Mouse (Mus musculus) liver, embryonic 14.5 days (tissue): ENCODE measurements around the gene Chchd10.
A peak's percentile ranks its signal among the peaks of the same experiment; 100 is the strongest.

ENCODE experiments used
- CTCF ChIP-seq: IDR thresholded peaks from 2 replicates; pipeline ENCODE4 v1.5.1; 2016; ENCODE audit warnings: antibody characterized with exemption, low read depth, control low read depth
- EP300 ChIP-seq: IDR thresholded peaks from 2 replicates; pipeline ENCODE4 v1.6.1; 2016; ENCODE audit warnings: antibody characterized with exemption, low read depth

GRCm38 (mm10) chr10:75940520-75940919 lies 7.6 kb downstream of the Chchd10 start, which contains the start of gene Gm867:
- 0 out of 2 replicates have a peak, but pooled peaks have one; percentile 3 for TF ChIP-seq CTCF
- no peak for TF ChIP-seq EP300
